Mouse (Mus musculus) hindbrain, embryonic 14.5 days (tissue): ENCODE data around the gene Gtpbp4. TPM values are rescaled to one million over a fixed set of nuclear protein-coding genes. Genes with fewer than 3 reads are reported as not detected.

Experiments used
- ATAC-seq: fragments of 200-750 bp; cut with Nextera tagmentation; 2 replicates; pipeline ENCODE4 v1.8.0; 2017; ENCODE audit warnings: moderate number of reproducible peaks, mild to moderate bottlenecking, moderate TSS enrichment, moderate library complexity; ENCODE audit not compliant: low FRiP score
- DNase-seq: peaks from one replicate; pipeline ENCODE4 v3.0.0-alpha.2; 2015; ENCODE audit warnings: low spot score
- H3K27ac ChIP-seq: fragments of 300-500 bp; sonication (generic); 2 replicates; pipeline ENCODE4 v1.5.1; 2014; ENCODE audit warnings: mild to moderate bottlenecking, moderate library complexity
- H3K27me3 ChIP-seq: fragments of 300-500 bp; sonication (generic); 2 replicates; pipeline ENCODE4 v1.6.1; 2014; ENCODE audit warnings: mild to moderate bottlenecking, low read length, mixed read lengths; ENCODE audit not compliant: control insufficient read depth, insufficient read depth
- H3K36me3 ChIP-seq: fragments of 300-500 bp; sonication (generic); replicated peaks from 2 replicates; pipeline ENCODE4 v1.6.1; 2014; ENCODE audit not compliant: control insufficient read depth, insufficient read depth
- H3K4me1 ChIP-seq: fragments of 300-500 bp; sonication (generic); replicated peaks from 2 replicates; pipeline ENCODE4 v1.6.1; 2014; ENCODE audit warnings: antibody characterized with exemption, low read length, mixed read lengths; ENCODE audit not compliant: control insufficient read depth, insufficient read depth
- H3K4me2 ChIP-seq: fragments of 300-500 bp; sonication (generic); replicated peaks from 2 replicates; pipeline ENCODE4 v1.6.1; 2014; ENCODE audit warnings: mild to moderate bottlenecking, moderate library complexity
- H3K4me3 ChIP-seq: fragments of 300-500 bp; sonication (generic); replicated peaks from 2 replicates; pipeline ENCODE4 v1.5.1; 2014; ENCODE audit warnings: mild to moderate bottlenecking, low read length
- H3K9ac ChIP-seq: fragments of 300-500 bp; sonication (generic); 2 replicates; pipeline ENCODE4 v1.6.1; 2014
- H3K9me3 ChIP-seq: fragments of 300-500 bp; sonication (generic); 2 replicates; pipeline ENCODE4 v1.6.1; 2016; ENCODE audit warnings: low read length; ENCODE audit not compliant: control insufficient read depth
- WGBS: fragments of 180-500 bp; shearing (Covaris S2); extraction: QIAGEN DNeasy Blood & Tissue Kit; methylation state at CpG from one replicate; pipeline ENCODE4 v1.1.7; 2014; 5-methylcytosine and 5-hydroxymethylcytosine counted together
- polyA plus RNA-seq: library from polyadenylated mRNA; unstranded; fragments of >200 nt; fragmentation: Nextera tagmentation; extraction: Ambion mirVana; gene quantifications from 2 replicates; pipeline ENCODE4 v1.2.1, GENCODE M21; 2014

Gene Gtpbp4
- 59.1 and 65.9 TPM in 2 replicates for polyA plus RNA-seq

GRCm38 (mm10) chr13:8995990-8996786 is at the start of gene Gtpbp4:
TSS of gene Gtpbp4 (minus strand) at chr13:8996083.
- Histone ChIP-seq H3K4me1 (peaks cover 11% of the 10 kb centered on the region; the same call in 1 of the 2 replicates), H3K27ac (peak within 1 kb of the TSS; percentile 85), H3K9ac (peak within 1 kb of the TSS; percentile 91), H3K4me3 (peak within 1 kb of the TSS; percentile 96), H3K27me3 (no peaks in the 10 kb centered on the region), H3K4me2 (peak within 1 kb of the TSS; percentile 88), H3K36me3 (peaks cover 10% of the 10 kb centered on the region), H3K9me3 (no peaks in the 10 kb centered on the region)
- WGBS = 1% methylated on average over 51 of the region's 51 CpGs
- DNase-seq (peak; percentile 98), ATAC-seq (peak; percentile 99)

- WGBS = 98% methylated on average over 1 of the region's 1 CpGs
- no peak for DNase-seq
- no peak overlapping the region for H3K4me3 ChIP-seq
- H3K36me3 ChIP-seq = no peaks in the 10 kb centered on the region
- no peak overlapping the region for H3K4me2 ChIP-seq
- no peaks in the 10 kb centered on the region for H3K9me3 ChIP-seq
- H3K9ac ChIP-seq = no peak overlapping the region
- no peak for ATAC-seq
- no peaks in the 10 kb centered on the region for H3K4me1 ChIP-seq
- no peaks in the 10 kb centered on the region for H3K27me3 ChIP-seq
- no peak overlapping the region for H3K27ac ChIP-seq
These were observed 48.8 kb upstream of the Gtpbp4 start for GRCm38 (mm10) chr13:9044731-9045130.

GRCm38 (mm10) chr13:9043289-9044049 is 47.6 kb upstream of the Gtpbp4 start:
- Histone ChIP-seq H3K4me1 (no peaks in the 10 kb centered on the region), H3K4me3 (no peak overlapping the region), H3K27ac (no peak overlapping the region), H3K9ac (no peak overlapping the region), H3K4me2 (no peak overlapping the region), H3K36me3 (no peaks in the 10 kb centered on the region), H3K27me3 (no peaks in the 10 kb centered on the region), H3K9me3 (no peaks in the 10 kb centered on the region)
- DNase-seq (no peak), ATAC-seq (no peak)
- 62% methylated on average over 3 of the region's 3 CpGs for WGBS

- Histone ChIP-seq H3K9ac (no peak overlapping the region), H3K4me2 (no peak overlapping the region), H3K27ac (no peak overlapping the region), H3K9me3 (no peaks in the 10 kb centered on the region), H3K36me3 (no peaks in the 10 kb centered on the region), H3K4me1 (no peaks in the 10 kb centered on the region), H3K4me3 (no peak overlapping the region), H3K27me3 (no peaks in the 10 kb centered on the region)
- ATAC-seq = no peak
- DNase-seq = no peak
- WGBS = 100% methylated on average over 1 of the region's 1 CpGs
These were observed 44.7 kb upstream of the Gtpbp4 start for GRCm38 (mm10) chr13:9040626-9041025.

- Histone ChIP-seq H3K9ac (no peak overlapping the region), H3K27me3 (no peaks in the 10 kb centered on the region), H3K9me3 (no peaks in the 10 kb centered on the region), H3K27ac (no peak overlapping the region), H3K4me2 (no peak overlapping the region), H3K36me3 (no peaks in the 10 kb centered on the region), H3K4me1 (no peaks in the 10 kb centered on the region), H3K4me3 (no peak overlapping the region)
- ATAC-seq = no peak
- no peak for DNase-seq
- 78% methylated on average over 8 of the region's 8 CpGs for WGBS
These were observed 36.2 kb upstream of the Gtpbp4 start for GRCm38 (mm10) chr13:9031996-9032661.

GRCm38 (mm10) chr13:9030364-9030763 is 34.5 kb upstream of the Gtpbp4 start:
- H3K27ac ChIP-seq = no peak overlapping the region
- H3K27me3 ChIP-seq = no peaks in the 10 kb centered on the region
- DNase-seq (no peak), ATAC-seq (no peak)
- H3K4me1 ChIP-seq = no peaks in the 10 kb centered on the region
- H3K9ac ChIP-seq = no peak overlapping the region
- H3K4me3 ChIP-seq = no peak overlapping the region
- 96% methylated on average over 4 of the region's 4 CpGs for WGBS
- H3K4me2 ChIP-seq = no peak overlapping the region
- no peaks in the 10 kb centered on the region for H3K36me3 ChIP-seq
- no peaks in the 10 kb centered on the region for H3K9me3 ChIP-seq

- ATAC-seq = no peak
- Histone ChIP-seq H3K9me3 (no peaks in the 10 kb centered on the region), H3K4me2 (no peak overlapping the region), H3K4me3 (no peak overlapping the region), H3K27me3 (no peaks in the 10 kb centered on the region), H3K9ac (no peak overlapping the region), H3K27ac (no peak overlapping the region), H3K36me3 (no peaks in the 10 kb centered on the region), H3K4me1 (no peaks in the 10 kb centered on the region)
- WGBS = 71% methylated on average over 1 of the region's 1 CpGs
- DNase-seq = no peak
These were observed 31.4 kb upstream of the Gtpbp4 start for GRCm38 (mm10) chr13:9027251-9027650.

- Histone ChIP-seq H3K4me3 (no peak overlapping the region), H3K4me2 (no peak overlapping the region), H3K9me3 (no peaks in the 10 kb centered on the region), H3K27me3 (no peaks in the 10 kb centered on the region), H3K4me1 (no peaks in the 10 kb centered on the region), H3K36me3 (no peaks in the 10 kb centered on the region), H3K9ac (no peak overlapping the region), H3K27ac (no peak overlapping the region)
- no peak for ATAC-seq
- WGBS = 96% methylated on average over 1 of the region's 1 CpGs
- DNase-seq = no peak
These were observed 26.7 kb upstream of the Gtpbp4 start for GRCm38 (mm10) chr13:9022623-9023022.

- Histone ChIP-seq H3K27ac (no peak overlapping the region), H3K36me3 (no peaks in the 10 kb centered on the region), H3K9ac (no peak overlapping the region), H3K9me3 (no peaks in the 10 kb centered on the region), H3K27me3 (no peaks in the 10 kb centered on the region), H3K4me1 (no peaks in the 10 kb centered on the region), H3K4me2 (no peak overlapping the region), H3K4me3 (no peak overlapping the region)
- 87% methylated on average over 7 of the region's 7 CpGs for WGBS
- ATAC-seq = no peak
- DNase-seq = no peak
These were observed 25.7 kb upstream of the Gtpbp4 start for GRCm38 (mm10) chr13:9021556-9021955.
